Mouse (Mus musculus): ENCODE measurements around the gene Tbx3.

Gene Tbx3

GRCm38 (mm10) chr5:119670566-119671108 lies at the start of gene Tbx3:
Gene Tbx3, plus strand, starts transcription at chr5:119670669.
- peak; percentile 99 for DNase-seq (ENCODE audit: low read depth, low spot score)

DNA sequence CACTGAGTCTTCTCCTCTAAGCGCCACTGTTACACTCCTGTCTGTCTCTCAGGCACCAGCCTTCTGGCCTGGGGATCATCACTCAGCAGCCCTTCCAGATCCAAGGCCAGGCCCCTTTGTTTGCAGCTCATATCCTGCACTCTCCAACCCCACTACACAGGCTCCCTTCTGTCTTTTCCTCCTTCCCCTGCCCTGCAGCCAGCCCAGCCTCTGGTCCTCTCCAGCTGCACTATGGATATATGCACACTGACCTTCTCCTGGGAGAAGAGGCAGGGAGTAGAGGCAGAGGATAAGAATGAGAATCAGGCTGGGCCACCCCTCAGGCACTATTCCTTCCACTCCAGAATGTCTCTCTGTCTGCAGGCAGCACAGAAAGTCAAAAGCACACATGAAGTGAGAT lies 48.4 kb upstream of the Tbx3 start:
- peak; percentile 43 for DNase-seq (ENCODE audit: low read depth, low spot score)

DNA sequence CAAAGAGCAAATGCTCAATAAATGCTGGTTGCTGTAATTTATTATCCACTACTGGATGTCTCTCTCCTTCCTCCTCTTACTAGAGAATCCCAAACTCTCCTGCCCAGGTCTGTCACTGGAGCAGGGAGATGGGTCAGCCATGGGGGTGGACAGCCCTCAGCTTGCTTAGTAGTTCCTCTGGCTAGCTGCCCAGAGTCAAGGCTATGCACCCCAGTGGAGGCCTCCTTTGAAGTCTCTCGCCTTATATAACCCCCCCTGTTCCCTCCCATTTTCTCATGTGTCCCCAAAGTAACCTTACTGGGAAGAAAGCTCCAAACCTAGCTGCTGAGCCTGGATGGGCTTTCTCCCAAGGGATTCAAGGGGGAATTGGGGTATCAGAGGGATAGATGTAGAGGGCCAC lies 45.9 kb upstream of the Tbx3 start:
- DNase-seq (ENCODE audit: low read depth, low spot score): no peak

DNA sequence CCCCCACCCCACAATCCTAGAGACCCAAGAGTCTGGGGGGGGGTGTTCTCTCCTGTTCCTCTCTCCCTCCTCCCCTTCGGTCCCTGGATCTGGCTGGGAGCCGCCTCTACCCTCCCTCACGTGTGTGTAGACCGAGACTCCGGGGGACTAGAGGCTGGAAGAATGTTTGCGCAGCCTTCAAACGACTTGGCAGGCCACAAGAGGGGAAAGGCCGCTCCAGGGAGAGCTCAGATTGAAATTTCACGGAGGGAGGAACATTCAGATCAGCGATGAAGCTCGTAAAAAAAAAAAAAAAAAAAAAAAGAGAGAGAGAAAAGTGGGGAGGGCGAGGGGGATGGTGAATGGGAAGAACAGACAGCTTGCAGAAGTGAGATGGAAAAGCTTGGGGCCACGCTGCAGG lies 44.9 kb upstream of the Tbx3 start:
- no peak for DNase-seq (ENCODE audit: low read depth, low spot score)

DNA sequence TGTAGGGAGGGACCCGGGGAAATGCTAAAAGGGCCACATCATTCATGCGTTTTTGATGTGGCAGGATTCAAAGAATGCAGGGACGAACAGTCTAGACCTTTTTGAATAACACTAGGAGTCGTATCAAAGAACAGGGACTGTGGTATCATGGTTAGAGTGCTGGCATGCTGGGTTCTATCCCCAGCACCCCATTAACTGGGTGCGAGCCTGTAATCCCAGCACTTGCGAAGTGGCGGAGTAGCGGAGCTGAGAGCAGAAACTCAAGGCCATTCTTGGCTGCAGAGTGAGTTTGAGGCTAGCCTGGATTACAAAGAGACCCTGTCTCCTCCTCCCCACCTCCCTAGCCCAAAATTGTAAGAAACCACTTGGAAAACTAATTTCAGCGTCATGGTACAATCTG lies 44.3 kb upstream of the Tbx3 start:
- no peak for DNase-seq (ENCODE audit: low read depth, low spot score)

GRCm38 (mm10) chr5:119626662-119627061 lies 43.8 kb upstream of the Tbx3 start:
- DNase-seq (ENCODE audit: low read depth, low spot score): no peak

DNA sequence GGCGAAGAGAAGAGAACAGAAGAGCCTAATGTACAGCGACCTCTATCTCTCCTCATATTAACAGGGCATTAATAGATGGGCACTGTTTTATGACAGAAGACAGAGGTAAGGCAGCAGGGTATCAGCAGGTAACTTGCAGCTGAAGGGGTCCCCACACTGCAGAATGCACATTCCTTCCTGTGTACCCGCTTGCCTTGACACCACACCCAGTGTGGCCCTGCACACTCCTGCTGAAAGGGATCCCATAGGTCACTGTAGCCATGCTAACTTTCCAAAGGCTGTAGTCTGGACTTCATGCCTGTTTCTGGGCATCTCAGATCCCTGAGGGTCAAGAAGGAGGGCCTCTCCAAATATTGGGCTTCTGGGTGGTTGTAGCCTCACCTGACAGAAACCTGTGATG lies 42.4 kb upstream of the Tbx3 start:
- DNase-seq (ENCODE audit: low read depth, low spot score): no peak

- DNase-seq (ENCODE audit: low read depth, low spot score): no peak
Observed at GRCm38 (mm10) chr5:119628746-119629327, 41.6 kb upstream of the Tbx3 start.

DNA sequence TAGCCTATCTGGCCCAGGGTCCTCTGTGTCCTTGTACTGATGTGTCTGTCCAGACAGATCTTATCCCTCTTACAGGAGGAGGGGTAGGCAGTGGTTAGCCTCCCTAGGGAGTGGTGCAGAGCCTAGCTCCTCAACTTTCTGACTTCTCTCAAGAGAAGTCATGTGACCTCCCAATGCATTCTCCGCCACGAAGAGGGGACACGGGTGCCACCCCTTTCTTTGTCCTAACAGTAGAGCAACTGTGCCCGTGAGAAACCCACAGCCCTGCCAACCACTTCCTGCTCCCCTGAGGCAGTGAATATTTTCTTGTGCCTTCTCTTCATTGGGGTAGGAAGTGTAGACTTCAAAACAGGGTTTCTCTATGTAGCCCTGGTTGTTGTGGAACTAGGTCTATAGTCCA lies 36.9 kb upstream of the Tbx3 start:
- no peak for DNase-seq (ENCODE audit: low read depth, low spot score)

GRCm38 (mm10) chr5:119634861-119635260 lies 35.6 kb upstream of the Tbx3 start:
- peak; percentile 42 for DNase-seq (ENCODE audit: low read depth, low spot score)

DNA sequence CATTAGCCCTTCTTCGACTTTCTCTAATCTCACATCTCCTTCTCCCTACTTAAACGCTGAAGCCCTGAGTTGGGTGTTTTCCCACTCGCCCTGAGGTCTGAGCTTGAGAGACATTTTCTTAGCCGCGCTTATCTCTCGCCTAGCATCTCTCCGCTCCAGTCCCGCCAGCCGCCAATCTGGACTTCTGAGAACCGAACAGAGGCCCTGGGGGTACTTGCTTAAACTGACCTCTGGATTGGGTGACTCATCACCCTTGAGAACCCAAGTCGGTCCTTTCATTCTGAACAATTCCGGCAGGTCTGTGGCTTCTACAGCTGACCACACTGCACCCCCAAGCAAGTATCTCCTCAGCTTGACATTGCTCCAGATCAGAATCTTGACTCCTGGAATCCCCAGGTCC lies 32.2 kb upstream of the Tbx3 start:
- DNase-seq (ENCODE audit: low read depth, low spot score): peak; percentile 62

DNA sequence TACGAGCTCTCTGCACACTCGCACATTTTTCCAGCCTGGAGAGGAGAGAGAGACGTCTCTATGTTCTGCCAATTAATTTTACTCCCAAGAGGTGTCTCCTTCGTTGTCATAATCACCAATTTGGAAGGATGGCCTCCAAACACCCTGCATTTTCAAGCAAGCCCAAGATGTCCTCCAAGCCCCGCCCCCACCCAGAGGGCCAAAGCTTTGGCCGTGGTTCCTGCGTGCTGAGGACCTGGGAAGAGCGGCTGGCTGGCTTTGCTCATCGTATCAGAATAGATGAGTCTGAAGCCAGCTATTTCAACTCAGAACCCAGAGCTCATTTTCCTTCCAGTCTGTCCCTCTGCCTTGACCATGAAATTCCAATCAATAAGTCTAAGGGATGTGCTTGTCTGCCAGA lies 29.4 kb upstream of the Tbx3 start:
- no peak for DNase-seq (ENCODE audit: low read depth, low spot score)

DNA sequence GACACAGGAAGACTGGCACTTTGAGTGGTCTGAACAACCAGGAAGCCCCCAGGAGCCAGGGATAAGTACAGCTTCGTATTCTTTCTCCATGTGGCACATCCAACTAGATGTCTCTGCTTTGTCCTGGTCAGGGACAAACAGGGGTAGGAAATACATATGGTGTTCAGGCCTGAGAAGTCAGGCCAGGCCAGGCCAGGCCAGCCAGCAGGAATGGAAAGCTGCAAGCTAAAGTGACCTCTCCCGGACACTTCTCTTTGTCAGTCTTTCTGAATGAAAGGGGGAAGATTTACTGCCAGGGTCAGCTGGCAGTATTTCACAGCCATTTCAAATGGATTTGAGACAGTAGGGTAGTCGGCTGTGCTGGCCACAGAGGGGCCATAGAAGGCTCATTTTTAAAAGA lies 28.8 kb upstream of the Tbx3 start:
- DNase-seq (ENCODE audit: low read depth, low spot score): no peak

DNA sequence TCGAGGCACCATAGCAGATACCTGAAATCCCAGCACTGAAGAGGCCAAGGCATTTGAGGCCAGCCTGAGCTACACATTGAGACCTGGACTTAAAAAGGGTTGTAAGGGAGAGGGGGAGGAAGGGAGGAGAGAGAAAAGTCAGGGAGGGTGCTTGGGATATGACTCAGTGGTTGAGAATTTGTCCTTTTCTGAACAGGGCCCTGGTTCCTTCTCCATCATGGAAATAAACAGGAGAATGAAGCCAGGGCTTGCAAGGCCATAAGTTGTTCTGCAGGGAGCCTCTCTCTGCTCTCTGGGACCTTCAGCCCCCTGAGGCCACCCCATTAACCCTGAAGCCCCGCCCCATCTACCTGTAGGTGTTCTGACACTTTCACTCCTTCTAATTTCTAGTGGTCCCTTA lies 23.5 kb upstream of the Tbx3 start:
- DNase-seq (ENCODE audit: low read depth, low spot score): peak; percentile 87

- DNase-seq (ENCODE audit: low read depth, low spot score): no peak
Observed at GRCm38 (mm10) chr5:119651135-119651965, 19.1 kb upstream of the Tbx3 start.

GRCm38 (mm10) chr5:119656354-119656753 lies 14.1 kb upstream of the Tbx3 start:
- DNase-seq (ENCODE audit: low read depth, low spot score): no peak

- DNase-seq (ENCODE audit: low read depth, low spot score): no peak
Observed at GRCm38 (mm10) chr5:119656856-119657255, 13.6 kb upstream of the Tbx3 start.

- no peak for DNase-seq (ENCODE audit: low read depth, low spot score)
Observed at GRCm38 (mm10) chr5:119657362-119657761, 13.1 kb upstream of the Tbx3 start.

DNA sequence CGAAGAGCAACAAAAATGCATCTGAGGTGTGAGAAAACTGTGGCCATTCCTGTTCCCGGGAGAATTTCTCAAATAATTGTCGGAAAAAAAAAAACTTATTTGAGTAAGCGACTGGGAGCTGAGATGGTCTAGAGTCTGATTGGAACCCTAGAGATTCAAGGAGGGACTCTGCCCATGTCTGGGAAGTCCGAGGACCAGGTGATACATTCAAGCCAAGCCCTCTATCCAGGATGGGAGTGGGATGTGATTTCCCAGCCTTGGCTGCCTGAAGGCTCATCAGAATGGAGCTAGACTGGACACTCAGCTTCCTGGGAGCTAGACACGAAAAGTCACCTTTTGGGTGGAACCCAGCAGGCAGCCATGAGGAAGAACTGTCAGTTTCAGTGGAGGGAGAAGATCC lies 12.7 kb upstream of the Tbx3 start:
- DNase-seq (ENCODE audit: low read depth, low spot score): no peak

DNA sequence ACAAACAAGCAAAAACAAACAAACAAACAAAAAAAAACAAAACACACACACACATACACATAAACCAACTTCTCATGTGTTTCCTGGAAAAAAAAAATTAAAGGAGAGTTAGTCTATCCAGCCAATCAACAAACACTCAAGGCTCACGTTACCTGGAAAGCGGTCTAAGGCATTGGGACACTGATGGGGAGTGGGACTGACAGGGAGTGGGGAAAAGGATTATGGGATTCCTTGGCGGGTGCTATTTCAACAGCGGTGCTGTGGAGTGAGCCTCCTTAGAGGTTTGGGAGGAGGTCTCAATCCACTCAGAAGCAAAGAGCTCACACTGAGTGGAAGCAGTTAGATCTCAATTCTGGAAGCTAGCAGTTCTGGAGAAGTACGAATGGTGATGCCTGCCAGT lies 12.1 kb upstream of the Tbx3 start:
- DNase-seq (ENCODE audit: low read depth, low spot score): no peak

GRCm38 (mm10) chr5:119659041-119659440 lies 11.4 kb upstream of the Tbx3 start:
- no peak for DNase-seq (ENCODE audit: low read depth, low spot score)

DNA sequence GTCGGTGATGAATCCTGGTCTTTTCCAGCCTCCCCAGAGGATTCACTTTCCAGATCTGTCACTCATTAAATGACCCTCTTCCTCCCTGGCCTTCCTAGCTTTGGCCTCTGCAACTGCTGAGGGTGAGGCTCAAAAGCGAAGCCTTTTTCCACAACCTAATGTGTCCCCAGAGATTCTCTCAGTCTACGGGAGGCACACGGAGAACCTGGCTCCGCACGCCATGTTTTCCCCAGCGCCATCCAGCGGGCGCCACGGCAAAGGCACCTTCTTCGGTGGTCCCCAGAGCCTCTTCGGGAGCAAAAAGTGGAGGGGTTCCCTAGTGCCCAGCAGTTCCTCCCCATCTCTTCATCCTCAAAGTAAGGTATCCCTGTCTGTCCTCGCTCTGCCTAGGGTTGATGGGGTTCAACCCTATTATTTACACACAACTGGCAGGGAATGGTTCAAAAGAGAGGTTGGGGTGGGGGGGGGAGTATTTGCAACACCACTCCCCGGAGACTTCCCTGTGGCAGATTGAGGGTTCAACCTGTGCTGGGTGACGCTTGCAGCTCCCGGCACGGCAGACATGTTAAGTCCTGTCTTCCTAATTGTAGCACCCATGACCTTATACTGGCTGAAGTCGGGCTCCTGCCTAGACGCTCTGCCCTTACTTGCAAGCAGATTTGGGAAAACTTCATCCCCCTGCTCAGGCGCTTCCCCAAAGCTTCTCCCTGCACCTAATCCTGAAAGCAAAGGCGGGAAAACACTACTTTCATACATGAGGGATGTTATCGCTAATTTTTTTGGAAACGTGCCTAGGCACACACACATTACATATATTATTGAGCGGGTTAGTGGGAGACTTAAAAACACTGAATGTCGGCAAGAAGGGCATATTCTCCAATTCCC lies 9.7 kb upstream of the Tbx3 start:
- no peak for DNase-seq (ENCODE audit: low read depth, low spot score)

Data from 3T3-L1 (cell line).